Mouse (Mus musculus): ENCODE results near the gene Lhx2.

GRCm38 (mm10) chr2:38326671-38327070 is 12.4 kb upstream of the Lhx2 start:
- TF ChIP-seq POLR2A (IDR thresholded peaks at IDR 0.05; ENCODE audit: insufficient read depth, low read length) (no peak), EP300 (IDR thresholded peaks at IDR 0.05; ENCODE audit: insufficient read depth, low read depth, low read length) (no peak)
